Mouse (Mus musculus) neural tube, embryonic 15.5 days (tissue): Measurements from ENCODE around the gene Xbp1. TPM values are rescaled to one million over a fixed set of nuclear protein-coding genes. Genes with fewer than 3 reads are reported as not detected.
"Not testable (repeated sequence)": the region's sequence is repeated elsewhere in the genome, so short reads cannot be mapped to it uniquely, and the experiment has no call there.

ENCODE experiments used
- ATAC-seq: fragments of 200-750 bp; cut with Nextera tagmentation; 2 replicates; pipeline ENCODE4 v1.8.0; 2017; ENCODE audit warnings: mild to moderate bottlenecking, moderate TSS enrichment, moderate library complexity; ENCODE audit not compliant: low FRiP score
- H3K27ac ChIP-seq: fragments of 300-500 bp; sonication (generic); replicated peaks from 2 replicates; pipeline ENCODE4 v1.5.1; 2015; ENCODE audit warnings: mild to moderate bottlenecking, inconsistent platforms
- H3K27me3 ChIP-seq: fragments of 300-500 bp; sonication (generic); replicated peaks from 2 replicates; pipeline ENCODE4 v1.6.1; 2015; ENCODE audit warnings: inconsistent platforms
- H3K36me3 ChIP-seq: fragments of 300-500 bp; sonication (generic); 2 replicates; pipeline ENCODE4 v1.6.1; 2015; ENCODE audit warnings: inconsistent platforms
- H3K4me1 ChIP-seq: fragments of 300-500 bp; sonication (generic); 2 replicates; pipeline ENCODE4 v1.6.1; 2015; ENCODE audit warnings: inconsistent platforms
- H3K4me2 ChIP-seq: fragments of 300-500 bp; sonication (generic); 2 replicates; pipeline ENCODE4 v1.6.1; 2015; ENCODE audit warnings: inconsistent platforms, mild to moderate bottlenecking, moderate library complexity
- H3K4me3 ChIP-seq: fragments of 300-500 bp; sonication (generic); replicated peaks from 2 replicates; pipeline ENCODE4 v1.5.1; 2015; ENCODE audit warnings: mild to moderate bottlenecking, inconsistent platforms
- H3K9ac ChIP-seq: fragments of 300-500 bp; sonication (generic); replicated peaks from 2 replicates; pipeline ENCODE4 v1.6.1; 2015; ENCODE audit warnings: mild to moderate bottlenecking, inconsistent platforms
- H3K9me3 ChIP-seq: fragments of 300-500 bp; sonication (generic); replicated peaks from 2 replicates; pipeline ENCODE4 v1.6.1; 2016; ENCODE audit warnings: inconsistent platforms
- WGBS: fragments of 180-500 bp; shearing (Covaris S2); methylation state at CpG from one replicate; pipeline ENCODE4 v1.1.7; 2015; ENCODE audit warnings: mixed read lengths; 5-methylcytosine and 5-hydroxymethylcytosine counted together
- polyA plus RNA-seq: library from polyadenylated mRNA; unstranded; fragments of >200 nt; fragmentation: Nextera tagmentation; extraction: Ambion mirVana; gene quantifications from 2 replicates; pipeline ENCODE4 v1.2.1, GENCODE M21; 2015

Gene Xbp1
- polyA plus RNA-seq, 1 experiment from 2014 or later, result 154 TPM

GRCm38 (mm10) chr11:5521266-5521515 lies 732 bp downstream of the Xbp1 start:
- Histone ChIP-seq H3K36me3 (peaks cover 35% of the 10 kb centered on the region), H3K9me3 (no peaks in the 10 kb centered on the region), H3K27ac (peak overlapping the region; percentile 92), H3K4me3 (peak overlapping the region; percentile 81), H3K9ac (peak overlapping the region; percentile 97), H3K4me1 (peaks cover 34% of the 10 kb centered on the region), H3K27me3 (no peaks in the 10 kb centered on the region), H3K4me2 (peak overlapping the region; percentile 72)
- peak; percentile 60 for ATAC-seq
- WGBS, result 0% methylated on average over 13 of the region's 13 CpGs

- Histone ChIP-seq H3K4me1 (peaks cover 34% of the 10 kb centered on the region), H3K9me3 (no peaks in the 10 kb centered on the region), H3K36me3 (peaks cover 39% of the 10 kb centered on the region), H3K4me3 (peak overlapping the region; percentile 81), H3K4me2 (peak overlapping the region; percentile 72), H3K27me3 (no peaks in the 10 kb centered on the region), H3K27ac (peak overlapping the region; percentile 92), H3K9ac (peak overlapping the region; percentile 97)
- ATAC-seq, result peak; percentile 40; the same call in 1 of the 2 replicates
- WGBS, result 0% methylated on average over 34 of the region's 34 CpGs
Observed at GRCm38 (mm10) chr11:5521516-5522291, 1.2 kb downstream of the Xbp1 start.

DNA sequence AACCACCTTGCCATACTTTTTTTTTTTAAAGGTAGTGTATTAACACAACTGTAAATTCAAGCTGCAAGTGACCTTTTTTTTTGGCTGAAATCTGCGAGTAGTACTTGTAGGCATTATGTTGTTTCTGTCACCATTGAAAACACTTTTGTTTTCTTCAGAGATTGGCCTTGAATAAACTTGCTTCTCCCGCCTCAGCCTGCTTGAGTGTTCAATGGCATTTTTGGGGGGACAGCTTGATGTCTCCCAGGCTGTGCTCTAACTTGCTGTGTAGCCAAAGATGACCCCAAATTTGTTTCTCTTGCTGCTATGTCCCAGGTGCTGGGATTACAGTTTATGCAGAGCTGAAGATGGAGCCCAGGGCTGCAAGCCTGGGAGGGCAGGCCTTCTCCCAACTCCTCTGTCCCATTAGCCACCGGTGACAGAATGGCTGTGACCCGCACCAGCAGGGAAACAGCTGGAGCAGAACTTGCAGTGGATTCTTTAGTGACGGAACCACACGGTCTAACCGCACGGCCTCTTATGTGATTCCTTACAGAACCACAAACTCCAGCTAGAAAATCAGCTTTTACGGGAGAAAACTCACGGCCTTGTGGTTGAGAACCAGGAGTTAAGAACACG lies 2.4 kb downstream of the Xbp1 start:
- WGBS, result 90% methylated on average over 11 of the region's 11 CpGs

DNA sequence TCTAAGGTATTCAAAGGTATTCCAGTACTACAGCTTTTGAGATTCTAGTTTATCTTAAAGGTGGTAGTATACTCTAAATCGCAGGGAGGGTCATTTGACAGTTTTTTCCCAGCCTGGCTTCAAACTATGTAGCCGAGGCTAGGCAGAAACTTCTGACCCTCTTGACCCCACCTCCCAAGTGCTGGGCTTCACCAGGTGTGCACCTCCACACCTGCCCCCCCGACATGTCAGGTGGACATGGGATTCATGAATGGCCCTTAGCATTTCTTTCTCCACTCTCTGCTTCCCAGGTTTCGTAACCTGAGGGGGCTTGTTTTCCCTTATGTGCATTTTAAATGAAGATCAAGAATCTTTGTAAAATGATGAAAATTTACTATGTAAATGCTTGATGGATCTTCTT lies 5.0 kb downstream of the Xbp1 start:
- Histone ChIP-seq H3K4me2 (no peak overlapping the region), H3K9ac (no peak overlapping the region), H3K36me3 (peaks cover 58% of the 10 kb centered on the region), H3K27me3 (no peaks in the 10 kb centered on the region), H3K4me1 (peaks cover 27% of the 10 kb centered on the region), H3K4me3 (no peak overlapping the region), H3K9me3 (no peaks in the 10 kb centered on the region), H3K27ac (no peak overlapping the region)
- 91% methylated on average over 4 of the region's 4 CpGs for WGBS
- no peak for ATAC-seq

More for the DNA sequence above, 2.4 kb downstream of the Xbp1 start:
- H3K27me3 ChIP-seq, result no peaks in the 10 kb centered on the region
- no peak overlapping the region for H3K27ac ChIP-seq
- H3K9me3 ChIP-seq, result no peaks in the 10 kb centered on the region
- peak overlapping the region; percentile 81; the same call in 1 of the 2 replicates for H3K4me3 ChIP-seq
- H3K4me1 ChIP-seq, result peaks cover 34% of the 10 kb centered on the region
- no peak overlapping the region for H3K9ac ChIP-seq
- peaks cover 44% of the 10 kb centered on the region for H3K36me3 ChIP-seq
- ATAC-seq, result no peak
- H3K4me2 ChIP-seq, result peak overlapping the region; percentile 72

DNA sequence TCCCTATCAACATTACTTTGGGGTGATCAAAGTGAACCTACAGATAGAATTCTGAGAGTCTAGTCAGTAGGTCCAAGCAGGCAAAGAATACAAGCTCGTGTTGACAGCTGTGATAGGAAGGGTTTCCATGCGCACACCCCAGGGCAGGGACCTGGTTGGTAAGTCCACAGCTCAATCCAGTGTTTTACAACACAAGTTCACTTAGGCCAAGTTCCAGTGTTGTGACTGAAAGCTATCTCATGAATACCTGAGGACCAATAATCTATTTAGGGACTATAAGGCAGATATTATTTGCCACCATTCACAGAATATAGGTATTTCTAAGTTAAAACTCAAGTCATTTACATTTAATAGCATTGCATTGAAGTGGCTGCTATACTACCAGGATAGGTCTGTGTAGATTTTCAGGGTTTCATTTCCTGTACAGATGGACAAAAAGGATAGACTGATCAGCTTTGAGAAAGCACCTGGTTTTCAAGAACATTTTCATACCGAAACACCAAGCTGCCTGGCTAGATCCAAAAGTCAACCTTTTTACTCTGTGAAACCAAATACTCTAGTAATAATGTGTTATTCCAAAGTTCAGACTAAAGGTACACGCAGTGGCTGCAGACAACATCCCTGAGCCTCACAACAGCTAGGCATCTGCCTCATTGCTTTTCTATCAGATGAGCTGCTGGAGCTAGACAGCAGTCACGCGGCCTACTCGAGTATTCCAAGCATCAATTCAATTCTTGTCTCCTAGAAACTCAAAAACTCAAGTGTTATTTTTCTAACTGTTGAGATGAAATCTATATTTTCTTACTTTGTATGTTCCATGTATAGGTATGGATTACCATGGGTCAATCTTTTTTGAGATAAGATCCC lies 6.3 kb downstream of the Xbp1 start:
- 90% methylated on average over 7 of the region's 7 CpGs for WGBS
- Histone ChIP-seq H3K36me3 (peaks cover 72% of the 10 kb centered on the region), H3K4me1 (peaks cover 27% of the 10 kb centered on the region), H3K27me3 (no peaks in the 10 kb centered on the region), H3K27ac (no peak overlapping the region), H3K4me3 (no peak overlapping the region), H3K4me2 (no peak overlapping the region), H3K9me3 (no peaks in the 10 kb centered on the region), H3K9ac (no peak overlapping the region)
- no peak for ATAC-seq

DNA sequence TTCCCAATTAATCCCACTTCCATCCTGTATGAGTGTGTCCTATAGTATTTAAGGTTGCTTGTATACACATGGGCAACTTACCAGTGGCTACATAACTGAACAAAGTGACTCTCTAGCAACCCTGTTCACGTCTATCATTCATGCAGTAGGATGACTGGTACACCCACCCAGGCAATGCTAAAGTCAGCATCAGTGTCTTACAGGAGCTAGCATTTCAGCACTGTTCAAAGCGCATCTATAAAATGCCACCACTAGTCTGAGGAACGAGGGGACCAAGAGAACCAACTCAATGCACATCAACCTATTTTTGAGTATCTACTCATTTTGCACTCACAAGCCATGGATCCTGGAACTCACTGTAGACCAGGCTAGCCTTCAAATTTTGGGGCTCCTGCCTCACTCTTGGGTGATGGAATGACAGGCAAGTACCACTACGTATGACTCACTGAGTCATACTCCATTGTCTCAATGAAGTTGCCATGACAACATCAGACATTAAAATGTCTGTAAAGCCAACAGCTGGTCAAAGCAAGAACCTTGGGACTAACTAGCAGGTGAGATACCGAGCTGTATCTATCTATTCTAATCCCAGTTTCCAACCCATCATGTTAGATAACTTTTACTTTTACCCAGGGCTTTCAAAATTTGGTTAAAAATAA lies 7.5 kb downstream of the Xbp1 start:
- no peaks in the 10 kb centered on the region for H3K9me3 ChIP-seq
- no peak; the same call in 1 of the 2 replicates for ATAC-seq

DNA sequence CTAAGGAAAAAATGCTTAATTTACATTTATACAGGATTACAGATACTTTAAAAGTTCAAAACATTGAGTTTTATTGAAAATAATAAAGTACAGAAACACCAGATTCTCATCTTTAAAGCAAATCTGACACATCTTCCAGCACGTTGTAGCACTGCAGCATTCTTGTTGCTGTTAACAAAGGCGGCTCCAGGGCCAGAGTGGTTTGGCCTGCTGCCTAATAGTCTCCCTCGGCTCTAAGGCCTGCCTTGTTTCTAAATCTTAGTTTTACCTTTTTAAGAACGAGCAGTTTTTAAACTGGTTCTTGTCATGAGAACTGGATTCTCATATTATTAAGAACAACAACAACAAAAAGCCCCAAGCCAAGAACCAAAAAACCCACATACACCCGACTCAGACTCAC lies 8.4 kb downstream of the Xbp1 start:
- no peaks in the 10 kb centered on the region for H3K27me3 ChIP-seq
- no peak overlapping the region for H3K27ac ChIP-seq
- H3K4me1 ChIP-seq, result peaks cover 7% of the 10 kb centered on the region
- H3K4me3 ChIP-seq, result no peak overlapping the region
- no peaks in the 10 kb centered on the region for H3K9me3 ChIP-seq
- no peak overlapping the region for H3K4me2 ChIP-seq
- ATAC-seq, result no peak
- no peak overlapping the region for H3K9ac ChIP-seq
- H3K36me3 ChIP-seq, result peaks cover 79% of the 10 kb centered on the region
- 72% methylated on average over 5 of the region's 5 CpGs for WGBS

More for the DNA sequence above, 7.5 kb downstream of the Xbp1 start:
- Histone ChIP-seq H3K4me1 (peaks cover 15% of the 10 kb centered on the region), H3K27me3 (no peaks in the 10 kb centered on the region), H3K4me2 (no peak overlapping the region), H3K4me3 (no peak overlapping the region), H3K27ac (no peak overlapping the region), H3K36me3 (peaks cover 79% of the 10 kb centered on the region), H3K9ac (no peak overlapping the region)
- WGBS, result 78% methylated on average over 5 of the region's 5 CpGs

DNA sequence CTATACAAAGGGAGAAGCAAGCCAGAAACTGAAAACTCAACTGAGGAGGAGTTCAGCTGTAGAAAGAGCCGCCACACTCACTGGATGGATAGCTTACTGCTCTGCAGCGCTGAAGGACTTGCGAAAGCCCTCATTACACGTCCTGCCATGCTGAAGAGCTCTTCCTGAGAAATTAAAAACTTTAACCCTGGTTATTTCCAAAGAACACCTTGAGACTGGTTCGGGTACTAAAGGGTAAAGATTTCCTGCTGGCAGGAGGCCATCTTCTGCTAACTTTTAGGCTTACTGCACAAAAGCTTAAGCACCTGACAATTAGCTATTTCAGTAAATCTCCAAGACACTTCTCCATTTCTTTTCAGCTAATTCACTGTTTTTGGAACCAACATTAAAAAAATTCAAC lies 9.7 kb downstream of the Xbp1 start:
- H3K4me3 ChIP-seq, result no peak overlapping the region
- H3K4me1 ChIP-seq, result no peaks in the 10 kb centered on the region
- H3K9me3 ChIP-seq, result no peaks in the 10 kb centered on the region
- no peak overlapping the region for H3K27ac ChIP-seq
- ATAC-seq, result no peak
- H3K36me3 ChIP-seq, result peaks cover 74% of the 10 kb centered on the region
- 89% methylated on average over 5 of the region's 5 CpGs for WGBS
- H3K4me2 ChIP-seq, result no peak overlapping the region
- H3K9ac ChIP-seq, result no peak overlapping the region
- H3K27me3 ChIP-seq, result no peaks in the 10 kb centered on the region

DNA sequence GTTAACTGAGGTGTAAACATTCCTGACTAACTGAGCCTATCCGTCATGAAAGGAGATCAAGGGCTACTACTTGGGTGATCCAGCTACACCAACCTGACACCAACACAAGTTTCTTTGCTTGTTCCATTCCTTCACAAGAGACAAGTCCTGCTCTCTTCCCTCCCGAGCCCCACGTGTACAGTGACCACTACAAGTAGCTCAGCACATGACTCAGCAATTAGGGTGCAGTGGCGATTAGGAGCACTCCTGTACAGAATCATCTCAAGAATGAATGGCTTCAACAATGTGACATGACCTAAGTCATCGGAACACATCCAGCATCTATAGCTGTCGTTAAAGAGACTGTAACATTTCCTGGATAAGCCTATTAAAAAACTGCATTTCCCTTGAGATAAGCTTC lies 10.3 kb downstream of the Xbp1 start:
- Histone ChIP-seq H3K4me1 (no peaks in the 10 kb centered on the region), H3K9me3 (no peaks in the 10 kb centered on the region), H3K27ac (no peak overlapping the region), H3K4me3 (no peak overlapping the region), H3K27me3 (no peaks in the 10 kb centered on the region), H3K36me3 (peaks cover 69% of the 10 kb centered on the region), H3K9ac (no peak overlapping the region), H3K4me2 (no peak overlapping the region)
- no peak for ATAC-seq
- WGBS, result 77% methylated on average over 6 of the region's 6 CpGs

- Histone ChIP-seq H3K36me3 (peaks cover 56% of the 10 kb centered on the region), H3K9ac (no peak overlapping the region), H3K27me3 (no peaks in the 10 kb centered on the region), H3K4me3 (no peak overlapping the region), H3K27ac (no peak overlapping the region), H3K4me1 (no peaks in the 10 kb centered on the region), H3K9me3 (no peaks in the 10 kb centered on the region), H3K4me2 (no peak overlapping the region)
- WGBS, result 80% methylated on average over 5 of the region's 5 CpGs
- ATAC-seq, result no peak
Observed at GRCm38 (mm10) chr11:5533108-5533507, 12.6 kb downstream of the Xbp1 start.

- not testable (repeated sequence) for H3K4me3 ChIP-seq, H3K9me3 ChIP-seq, H3K4me2 ChIP-seq, H3K27me3 ChIP-seq, ATAC-seq, H3K9ac ChIP-seq, H3K27ac ChIP-seq
- H3K4me1 ChIP-seq, result peaks cover 25% of the 10 kb centered on the region
- H3K36me3 ChIP-seq, result peaks cover 29% of the 10 kb centered on the region
- 90% methylated on average over 4 of the region's 4 CpGs for WGBS
Observed at GRCm38 (mm10) chr11:5537454-5537853, 17.0 kb downstream of the Xbp1 start.
